Mouse (Mus musculus) hindbrain, embryonic 14.5 days (tissue): ENCODE measurements at regions not wholly inside any gene's neighbourhood (a gene's known extent, or its start where the extent isn't known, plus 50 kb on each side); places are given as distances from the start of the nearest gene placed in this dataset.

Experiments
- ATAC-seq: fragments of 200-750 bp; cut with Nextera tagmentation; 2 replicates; pipeline ENCODE4 v1.8.0; 2017; ENCODE audit warnings: moderate number of reproducible peaks, mild to moderate bottlenecking, moderate TSS enrichment, moderate library complexity; ENCODE audit not compliant: low FRiP score
- DNase-seq: peaks from one replicate; pipeline ENCODE4 v3.0.0-alpha.2; 2015; ENCODE audit warnings: low spot score
- H3K27ac ChIP-seq: fragments of 300-500 bp; sonication (generic); 2 replicates; pipeline ENCODE4 v1.5.1; 2014; ENCODE audit warnings: mild to moderate bottlenecking, moderate library complexity
- H3K27me3 ChIP-seq: fragments of 300-500 bp; sonication (generic); 2 replicates; pipeline ENCODE4 v1.6.1; 2014; ENCODE audit warnings: mild to moderate bottlenecking, low read length, mixed read lengths; ENCODE audit not compliant: control insufficient read depth, insufficient read depth
- H3K36me3 ChIP-seq: fragments of 300-500 bp; sonication (generic); replicated peaks from 2 replicates; pipeline ENCODE4 v1.6.1; 2014; ENCODE audit not compliant: control insufficient read depth, insufficient read depth
- H3K4me1 ChIP-seq: fragments of 300-500 bp; sonication (generic); replicated peaks from 2 replicates; pipeline ENCODE4 v1.6.1; 2014; ENCODE audit warnings: antibody characterized with exemption, low read length, mixed read lengths; ENCODE audit not compliant: control insufficient read depth, insufficient read depth
- H3K4me2 ChIP-seq: fragments of 300-500 bp; sonication (generic); replicated peaks from 2 replicates; pipeline ENCODE4 v1.6.1; 2014; ENCODE audit warnings: mild to moderate bottlenecking, moderate library complexity
- H3K4me3 ChIP-seq: fragments of 300-500 bp; sonication (generic); replicated peaks from 2 replicates; pipeline ENCODE4 v1.5.1; 2014; ENCODE audit warnings: mild to moderate bottlenecking, low read length
- H3K9ac ChIP-seq: fragments of 300-500 bp; sonication (generic); 2 replicates; pipeline ENCODE4 v1.6.1; 2014
- H3K9me3 ChIP-seq: fragments of 300-500 bp; sonication (generic); 2 replicates; pipeline ENCODE4 v1.6.1; 2016; ENCODE audit warnings: low read length; ENCODE audit not compliant: control insufficient read depth
- WGBS: fragments of 180-500 bp; shearing (Covaris S2); extraction: QIAGEN DNeasy Blood & Tissue Kit; methylation state at CpG from one replicate; pipeline ENCODE4 v1.1.7; 2014; 5-methylcytosine and 5-hydroxymethylcytosine counted together

- 80% methylated on average over 4 of the region's 4 CpGs for WGBS
- DNase-seq, result no peak
Measured at GRCm38 (mm10) chr14:91658654-91659421, 2231.6 kb downstream of the Pcdh9 start.

GRCm38 (mm10) chr14:91656011-91656410, 2234.5 kb downstream of the Pcdh9 start:
- DNase-seq, result no peak
- no peak overlapping the region for H3K27ac ChIP-seq
- H3K4me2 ChIP-seq, result no peak overlapping the region
- no peak for ATAC-seq
- no peaks in the 10 kb centered on the region for H3K27me3 ChIP-seq
- H3K4me3 ChIP-seq, result no peak overlapping the region
- H3K9ac ChIP-seq, result no peak overlapping the region
- 75% methylated on average over 1 of the region's 1 CpGs for WGBS
- no peaks in the 10 kb centered on the region for H3K4me1 ChIP-seq
- H3K9me3 ChIP-seq, result no peaks in the 10 kb centered on the region
- no peaks in the 10 kb centered on the region for H3K36me3 ChIP-seq

More at GRCm38 (mm10) chr14:91658654-91659421, 2231.6 kb downstream of the Pcdh9 start:
- H3K27me3 ChIP-seq, result no peaks in the 10 kb centered on the region
- H3K36me3 ChIP-seq, result no peaks in the 10 kb centered on the region
- H3K4me3 ChIP-seq, result no peak overlapping the region
- H3K4me1 ChIP-seq, result no peaks in the 10 kb centered on the region
- H3K27ac ChIP-seq, result no peak overlapping the region
- H3K4me2 ChIP-seq, result no peak overlapping the region
- ATAC-seq, result no peak
- H3K9ac ChIP-seq, result no peak overlapping the region
- H3K9me3 ChIP-seq, result no peaks in the 10 kb centered on the region

- DNase-seq, result no peak
- Histone ChIP-seq H3K4me1 (no peaks in the 10 kb centered on the region), H3K9me3 (no peaks in the 10 kb centered on the region), H3K36me3 (no peaks in the 10 kb centered on the region), H3K9ac (no peak overlapping the region), H3K4me2 (no peak overlapping the region), H3K27ac (no peak overlapping the region), H3K4me3 (no peak overlapping the region), H3K27me3 (no peaks in the 10 kb centered on the region)
- WGBS, result 57% methylated on average over 6 of the region's 6 CpGs
- ATAC-seq, result no peak
Measured at GRCm38 (mm10) chr14:91630976-91631375, 2259.5 kb downstream of the Pcdh9 start.

GRCm38 (mm10) chr14:91614391-91614790, 2276.1 kb downstream of the Pcdh9 start:
- Histone ChIP-seq H3K36me3 (no peaks in the 10 kb centered on the region), H3K27me3 (no peaks in the 10 kb centered on the region), H3K9ac (no peak overlapping the region), H3K27ac (no peak overlapping the region), H3K9me3 (no peaks in the 10 kb centered on the region), H3K4me3 (no peak overlapping the region), H3K4me1 (no peaks in the 10 kb centered on the region), H3K4me2 (no peak overlapping the region)
- ATAC-seq (no peak), DNase-seq (no peak)

- H3K27me3 ChIP-seq, result no peaks in the 10 kb centered on the region
- no peaks in the 10 kb centered on the region for H3K36me3 ChIP-seq
- no peak overlapping the region for H3K4me3 ChIP-seq
- H3K4me2 ChIP-seq, result no peak overlapping the region
- no peak overlapping the region for H3K27ac ChIP-seq
- H3K9me3 ChIP-seq, result peaks cover 4% of the 10 kb centered on the region; the same call in 1 of the 2 replicates
- no peaks in the 10 kb centered on the region for H3K4me1 ChIP-seq
- no peak for ATAC-seq
- no peak for DNase-seq
- H3K9ac ChIP-seq, result no peak overlapping the region
Measured at GRCm38 (mm10) chr14:91604570-91604969, 2285.9 kb downstream of the Pcdh9 start.

GRCm38 (mm10) chr14:91582462-91582861, 2308.0 kb downstream of the Pcdh9 start:
- H3K27me3 ChIP-seq, result no peaks in the 10 kb centered on the region
- H3K4me3 ChIP-seq, result no peak overlapping the region
- H3K27ac ChIP-seq, result no peak overlapping the region
- ATAC-seq, result no peak
- DNase-seq, result no peak
- H3K36me3 ChIP-seq, result no peaks in the 10 kb centered on the region
- WGBS, result 61% methylated on average over 1 of the region's 1 CpGs
- peaks cover 4% of the 10 kb centered on the region; the same call in 1 of the 2 replicates for H3K9me3 ChIP-seq
- no peak overlapping the region for H3K9ac ChIP-seq
- no peaks in the 10 kb centered on the region for H3K4me1 ChIP-seq
- no peak overlapping the region for H3K4me2 ChIP-seq

- no peak for DNase-seq
- WGBS, result 64% methylated on average over 4 of the region's 4 CpGs
- Histone ChIP-seq H3K9me3 (peaks cover 4% of the 10 kb centered on the region; the same call in 1 of the 2 replicates), H3K4me2 (no peak overlapping the region), H3K4me1 (no peaks in the 10 kb centered on the region), H3K27ac (no peak overlapping the region), H3K4me3 (no peak overlapping the region), H3K9ac (no peak overlapping the region), H3K27me3 (no peaks in the 10 kb centered on the region), H3K36me3 (no peaks in the 10 kb centered on the region)
- ATAC-seq, result no peak
Measured at GRCm38 (mm10) chr14:91581684-91582424, 2308.6 kb downstream of the Pcdh9 start.

- ATAC-seq, result no peak
- H3K36me3 ChIP-seq, result no peaks in the 10 kb centered on the region
- H3K4me3 ChIP-seq, result no peak overlapping the region
- no peak overlapping the region for H3K27ac ChIP-seq
- H3K9ac ChIP-seq, result no peak overlapping the region
- no peaks in the 10 kb centered on the region for H3K9me3 ChIP-seq
- no peaks in the 10 kb centered on the region for H3K27me3 ChIP-seq
- DNase-seq, result no peak
- no peaks in the 10 kb centered on the region for H3K4me1 ChIP-seq
- no peak overlapping the region for H3K4me2 ChIP-seq
Measured at GRCm38 (mm10) chr14:91569100-91569499, 2321.4 kb downstream of the Pcdh9 start.

GRCm38 (mm10) chr14:91539181-91539580, 2351.3 kb downstream of the Pcdh9 start:
- no peak for ATAC-seq
- no peaks in the 10 kb centered on the region for H3K36me3 ChIP-seq
- no peaks in the 10 kb centered on the region for H3K4me1 ChIP-seq
- H3K9ac ChIP-seq, result no peak overlapping the region
- H3K9me3 ChIP-seq, result no peaks in the 10 kb centered on the region
- no peak for DNase-seq
- H3K4me3 ChIP-seq, result no peak overlapping the region
- H3K27ac ChIP-seq, result no peak overlapping the region
- H3K4me2 ChIP-seq, result no peak overlapping the region
- H3K27me3 ChIP-seq, result no peaks in the 10 kb centered on the region
